Mouse (Mus musculus) limb, embryonic 13.5 days (tissue): ENCODE measurements at regions not wholly inside any gene's neighbourhood (a gene's known extent, or its start where the extent isn't known, plus 50 kb on each side); places are given as distances from the start of the nearest gene placed in this dataset.
"Not testable (repeated sequence)": the region's sequence is repeated elsewhere in the genome, so short reads cannot be mapped to it uniquely, and the experiment has no call there.

Experiments
- ATAC-seq: fragments of 200-750 bp; cut with Nextera tagmentation; 2 replicates; pipeline ENCODE4 v1.8.0; 2017; ENCODE audit warnings: low read depth, moderate number of reproducible peaks, moderate TSS enrichment; ENCODE audit not compliant: low FRiP score
- H3K27ac ChIP-seq: fragments of 300-500 bp; sonication (generic); 2 replicates; pipeline ENCODE4 v1.5.1; 2015; ENCODE audit warnings: inconsistent platforms, mild to moderate bottlenecking, moderate library complexity
- H3K27me3 ChIP-seq: fragments of 300-500 bp; sonication (generic); 2 replicates; pipeline ENCODE4 v1.6.1; 2015; ENCODE audit warnings: mild to moderate bottlenecking, inconsistent platforms
- H3K36me3 ChIP-seq: fragments of 300-500 bp; sonication (generic); 2 replicates; pipeline ENCODE4 v1.6.1; 2015; ENCODE audit warnings: inconsistent platforms, mild to moderate bottlenecking, moderate library complexity
- H3K4me1 ChIP-seq: fragments of 300-500 bp; sonication (generic); 2 replicates; pipeline ENCODE4 v1.6.1; 2015; ENCODE audit warnings: inconsistent platforms
- H3K4me2 ChIP-seq: fragments of 300-500 bp; sonication (generic); replicated peaks from 2 replicates; pipeline ENCODE4 v1.6.1; 2015; ENCODE audit warnings: inconsistent platforms, mild to moderate bottlenecking, moderate library complexity
- H3K4me3 ChIP-seq: fragments of 300-500 bp; sonication (generic); 2 replicates; pipeline ENCODE4 v1.5.1; 2015; ENCODE audit warnings: moderate library complexity, mild to moderate bottlenecking, inconsistent platforms
- H3K9ac ChIP-seq: fragments of 300-500 bp; sonication (generic); 2 replicates; pipeline ENCODE4 v1.6.1; 2015; ENCODE audit warnings: mild to moderate bottlenecking, inconsistent platforms
- H3K9me3 ChIP-seq: fragments of 300-500 bp; sonication (generic); 2 replicates; pipeline ENCODE4 v1.6.1; 2016; ENCODE audit warnings: inconsistent platforms
- WGBS: fragments of 180-500 bp; shearing (Covaris S2); methylation state at CpG from one replicate; pipeline ENCODE4 v1.1.7; 2015; 5-methylcytosine and 5-hydroxymethylcytosine counted together

GRCm38 (mm10) chr4:131167921-131168320 lies 223.7 kb downstream of the Matn1 start:
- ATAC-seq, result no peak
- 80% methylated on average over 2 of the region's 2 CpGs for WGBS

GRCm38 (mm10) chr4:131173783-131174460 lies 229.7 kb downstream of the Matn1 start:
- no peak overlapping the region for H3K4me2 ChIP-seq

More at GRCm38 (mm10) chr4:131167921-131168320, 223.7 kb downstream of the Matn1 start:
- Histone ChIP-seq H3K9me3 (no peaks in the 10 kb centered on the region; the same call in 1 of the 2 replicates), H3K36me3 (no peaks in the 10 kb centered on the region), H3K27me3 (no peaks in the 10 kb centered on the region), H3K27ac (no peak overlapping the region), H3K4me2 (no peak overlapping the region), H3K4me3 (no peak overlapping the region), H3K9ac (no peak overlapping the region), H3K4me1 (peaks cover 17% of the 10 kb centered on the region)

GRCm38 (mm10) chr4:131176701-131177100 lies 232.5 kb downstream of the Matn1 start:
- Histone ChIP-seq H3K9ac (no peak overlapping the region), H3K27me3 (no peaks in the 10 kb centered on the region), H3K4me2 (no peak overlapping the region), H3K36me3 (no peaks in the 10 kb centered on the region), H3K4me1 (peaks cover 41% of the 10 kb centered on the region), H3K27ac (no peak overlapping the region), H3K9me3 (no peaks in the 10 kb centered on the region), H3K4me3 (no peak overlapping the region)
- 32% methylated on average over 3 of the region's 3 CpGs for WGBS
- ATAC-seq, result 0 out of 2 replicates have a peak, but pooled peaks have one; percentile 48

More at GRCm38 (mm10) chr4:131173783-131174460, 229.7 kb downstream of the Matn1 start:
- Histone ChIP-seq H3K4me1 (peaks cover 19% of the 10 kb centered on the region), H3K27ac (no peak overlapping the region), H3K36me3 (no peaks in the 10 kb centered on the region), H3K9ac (no peak overlapping the region), H3K27me3 (no peaks in the 10 kb centered on the region), H3K9me3 (no peaks in the 10 kb centered on the region), H3K4me3 (no peak overlapping the region)
- WGBS, result 82% methylated on average over 28 of the region's 28 CpGs
- no peak for ATAC-seq

- peak overlapping the region; percentile 28 for H3K4me2 ChIP-seq
- peak overlapping the region; percentile 44; the same call in 1 of the 2 replicates for H3K27ac ChIP-seq
- no peaks in the 10 kb centered on the region for H3K36me3 ChIP-seq
- peaks cover 42% of the 10 kb centered on the region for H3K4me1 ChIP-seq
- no peak overlapping the region for H3K4me3 ChIP-seq
- ATAC-seq, result peak; percentile 75; the same call in 1 of the 2 replicates
- no peaks in the 10 kb centered on the region for H3K27me3 ChIP-seq
- H3K9me3 ChIP-seq, result no peaks in the 10 kb centered on the region
- H3K9ac ChIP-seq, result no peak overlapping the region
- WGBS, result 9% methylated on average over 6 of the region's 6 CpGs
Observed at GRCm38 (mm10) chr4:131177889-131178288, 233.7 kb downstream of the Matn1 start.

GRCm38 (mm10) chr4:131178642-131179041 lies 234.5 kb downstream of the Matn1 start:
- not testable (repeated sequence) for H3K36me3 ChIP-seq, H3K27ac ChIP-seq, H3K27me3 ChIP-seq, ATAC-seq, H3K4me2 ChIP-seq, H3K4me3 ChIP-seq, H3K9me3 ChIP-seq, H3K9ac ChIP-seq
- peaks cover 42% of the 10 kb centered on the region for H3K4me1 ChIP-seq
- 76% methylated on average over 5 of the region's 5 CpGs for WGBS

GRCm38 (mm10) chr4:131188066-131188465 lies 243.9 kb downstream of the Matn1 start:
- Histone ChIP-seq H3K9ac (no peak overlapping the region), H3K27me3 (no peaks in the 10 kb centered on the region), H3K36me3 (no peaks in the 10 kb centered on the region), H3K4me1 (no peaks in the 10 kb centered on the region), H3K4me2 (no peak overlapping the region), H3K4me3 (no peak overlapping the region), H3K9me3 (no peaks in the 10 kb centered on the region), H3K27ac (no peak overlapping the region)
- 82% methylated on average over 3 of the region's 3 CpGs for WGBS
- no peak for ATAC-seq

GRCm38 (mm10) chr4:131191106-131191880 lies 247.1 kb downstream of the Matn1 start:
- 75% methylated on average over 13 of the region's 13 CpGs for WGBS
- no peak overlapping the region for H3K27ac ChIP-seq
- no peaks in the 10 kb centered on the region for H3K36me3 ChIP-seq
- no peaks in the 10 kb centered on the region for H3K9me3 ChIP-seq
- no peak overlapping the region for H3K4me3 ChIP-seq
- no peak overlapping the region for H3K9ac ChIP-seq
- H3K4me2 ChIP-seq, result no peak overlapping the region
- 0 out of 2 replicates have a peak, but pooled peaks cover 2% of the 10 kb centered on the region for H3K27me3 ChIP-seq
- no peak for ATAC-seq
- no peaks in the 10 kb centered on the region for H3K4me1 ChIP-seq

- no peaks in the 10 kb centered on the region for H3K4me1 ChIP-seq
- H3K36me3 ChIP-seq, result no peaks in the 10 kb centered on the region
- no peak overlapping the region for H3K4me2 ChIP-seq
- H3K27me3 ChIP-seq, result 0 out of 2 replicates have a peak, but pooled peaks cover 2% of the 10 kb centered on the region
- H3K27ac ChIP-seq, result no peak overlapping the region
- ATAC-seq, result no peak
- H3K9ac ChIP-seq, result no peak overlapping the region
- H3K4me3 ChIP-seq, result no peak overlapping the region
- WGBS, result 55% methylated on average over 20 of the region's 20 CpGs
- no peaks in the 10 kb centered on the region for H3K9me3 ChIP-seq
Observed at GRCm38 (mm10) chr4:131193900-131194419, 249.8 kb downstream of the Matn1 start.

- no peak overlapping the region for H3K27ac ChIP-seq
- H3K27me3 ChIP-seq, result 0 out of 2 replicates have a peak, but pooled peaks cover 2% of the 10 kb centered on the region
- no peak for ATAC-seq
- H3K36me3 ChIP-seq, result no peaks in the 10 kb centered on the region
- 89% methylated on average over 4 of the region's 4 CpGs for WGBS
- no peaks in the 10 kb centered on the region for H3K9me3 ChIP-seq
- H3K9ac ChIP-seq, result no peak overlapping the region
- no peak overlapping the region for H3K4me3 ChIP-seq
- H3K4me1 ChIP-seq, result no peaks in the 10 kb centered on the region
- H3K4me2 ChIP-seq, result no peak overlapping the region
Observed at GRCm38 (mm10) chr4:131196147-131196546, 252.0 kb downstream of the Matn1 start.

- Histone ChIP-seq H3K27ac (no peak overlapping the region), H3K4me1 (0 out of 2 replicates have a peak, but pooled peaks cover 4% of the 10 kb centered on the region), H3K27me3 (no peaks in the 10 kb centered on the region), H3K36me3 (no peaks in the 10 kb centered on the region), H3K9me3 (no peaks in the 10 kb centered on the region), H3K4me2 (no peak overlapping the region), H3K4me3 (no peak overlapping the region), H3K9ac (no peak overlapping the region)
- 87% methylated on average over 12 of the region's 12 CpGs for WGBS
- no peak for ATAC-seq
Observed at GRCm38 (mm10) chr4:131203721-131204120, 259.5 kb downstream of the Matn1 start.

GRCm38 (mm10) chr4:131204722-131205121 lies 260.5 kb downstream of the Matn1 start:
- ATAC-seq, result no peak
- Histone ChIP-seq H3K27me3 (no peaks in the 10 kb centered on the region), H3K4me2 (no peak overlapping the region), H3K27ac (no peak overlapping the region), H3K9me3 (no peaks in the 10 kb centered on the region), H3K9ac (no peak overlapping the region), H3K36me3 (no peaks in the 10 kb centered on the region), H3K4me1 (0 out of 2 replicates have a peak, but pooled peaks cover 4% of the 10 kb centered on the region), H3K4me3 (no peak overlapping the region)
- WGBS, result 86% methylated on average over 3 of the region's 3 CpGs

- Histone ChIP-seq H3K36me3 (no peaks in the 10 kb centered on the region), H3K27me3 (no peaks in the 10 kb centered on the region), H3K27ac (no peak overlapping the region), H3K4me2 (no peak overlapping the region), H3K4me1 (0 out of 2 replicates have a peak, but pooled peaks cover 4% of the 10 kb centered on the region), H3K9me3 (no peaks in the 10 kb centered on the region), H3K4me3 (no peak overlapping the region), H3K9ac (no peak overlapping the region)
- WGBS, result 62% methylated on average over 2 of the region's 2 CpGs
- no peak for ATAC-seq
Observed at GRCm38 (mm10) chr4:131205127-131205526, 260.9 kb downstream of the Matn1 start.
